Mouse (Mus musculus): Measurements from ENCODE around the gene Tmem86b. TPM values are rescaled to one million over a fixed set of nuclear protein-coding genes. Genes with fewer than 3 reads are reported as not detected.
A peak's percentile ranks its signal among the peaks of the same experiment; 100 is the strongest.

The Tmem86b gene
- polyA plus RNA-seq, 1 experiment from 2014 or later = 25.1 TPM

DNA sequence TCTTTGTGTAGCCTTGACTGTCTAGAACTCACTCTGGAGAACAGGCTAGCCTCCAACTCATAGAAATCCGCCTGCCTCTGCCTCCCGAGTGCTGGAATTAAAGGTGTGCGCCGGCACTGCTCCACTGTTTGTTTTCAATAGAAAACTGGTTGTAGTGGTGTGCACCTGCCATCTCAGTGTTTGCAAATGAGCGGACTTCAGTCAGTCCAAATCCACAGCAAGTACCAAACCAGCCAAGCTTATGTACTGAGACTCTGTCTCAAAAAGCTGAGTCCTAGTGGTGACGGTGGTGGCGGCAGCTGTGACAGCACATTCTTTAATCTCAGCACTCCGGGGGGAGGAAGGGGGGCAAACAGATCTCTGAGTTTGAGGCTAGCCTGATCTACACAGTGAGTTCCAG is 37.3 kb upstream of the Tmem86b start:
- Histone ChIP-seq H3K4me1 (replicated peaks; ENCODE audit: control insufficient read depth, insufficient read depth, low read length) (no peaks in the 10 kb centered on the region), H3K27ac (ENCODE audit: low read depth, low read length) (no peak overlapping the region), H3K4me2 (replicated peaks; ENCODE audit: low read depth) (no peak overlapping the region), H3K27me3 (replicated peaks; ENCODE audit: control insufficient read depth, insufficient read depth, low read length) (no peaks in the 10 kb centered on the region), H3K4me3 (ENCODE audit: low read depth, low read length) (no peak overlapping the region), H3K36me3 (ENCODE audit: control insufficient read depth, insufficient read depth) (peaks cover 23% of the 10 kb centered on the region; the same call in 1 of the 2 replicates), H3K9ac (ENCODE audit: low read depth, low read length) (no peak overlapping the region), H3K9me3 (ENCODE audit: control insufficient read depth) (no peaks in the 10 kb centered on the region)
- WGBS = 94% methylated on average over 8 of the region's 8 CpGs
- no peak for ATAC-seq
- no peak for TF ChIP-seq CTCF (IDR thresholded peaks at IDR 0.05; ENCODE audit: low read depth)

- Histone ChIP-seq H3K4me2 (replicated peaks; ENCODE audit: low read depth) (no peak overlapping the region), H3K4me1 (replicated peaks; ENCODE audit: control insufficient read depth, insufficient read depth, low read length) (no peaks in the 10 kb centered on the region), H3K4me3 (ENCODE audit: low read depth, low read length) (no peak overlapping the region), H3K36me3 (ENCODE audit: control insufficient read depth, insufficient read depth) (peaks cover 27% of the 10 kb centered on the region; the same call in 1 of the 2 replicates), H3K27ac (ENCODE audit: low read depth, low read length) (no peak overlapping the region), H3K9me3 (ENCODE audit: control insufficient read depth) (no peaks in the 10 kb centered on the region), H3K27me3 (replicated peaks; ENCODE audit: control insufficient read depth, insufficient read depth, low read length) (no peaks in the 10 kb centered on the region), H3K9ac (ENCODE audit: low read depth, low read length) (no peak overlapping the region)
- ATAC-seq = no peak
- WGBS = 95% methylated on average over 5 of the region's 5 CpGs
- no peak for TF ChIP-seq CTCF (IDR thresholded peaks at IDR 0.05; ENCODE audit: low read depth)
These were observed 35.6 kb upstream of the Tmem86b start for GRCm38 (mm10) chr7:4666871-4667270.

DNA sequence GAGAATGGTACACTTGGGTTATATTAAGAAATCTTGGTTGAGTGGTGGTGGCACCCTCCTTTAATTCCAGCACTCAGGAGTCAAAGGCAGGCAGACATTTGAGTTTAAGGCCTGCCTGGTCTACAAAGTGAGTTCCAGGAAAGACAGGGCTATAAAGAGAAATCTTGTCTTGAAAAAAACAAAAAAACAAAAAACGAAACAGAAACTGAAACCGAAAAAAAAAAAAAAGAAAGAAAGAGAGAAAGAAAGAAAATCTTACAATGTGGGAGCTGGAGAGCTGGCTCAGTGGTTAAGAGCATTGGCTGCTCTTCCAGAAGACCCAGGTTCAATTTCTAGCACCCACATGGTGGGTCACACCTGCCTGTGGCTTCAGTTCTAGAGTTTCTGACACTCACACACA is 32.5 kb upstream of the Tmem86b start:
- no peak for TF ChIP-seq CTCF (IDR thresholded peaks at IDR 0.05; ENCODE audit: low read depth)
- no peak overlapping the region for H3K9ac ChIP-seq (ENCODE audit: low read depth, low read length)
- H3K4me3 ChIP-seq (ENCODE audit: low read depth, low read length) = no peak overlapping the region
- WGBS = 80% methylated on average over 2 of the region's 2 CpGs
- no peaks in the 10 kb centered on the region for H3K4me1 ChIP-seq (replicated peaks; ENCODE audit: control insufficient read depth, insufficient read depth, low read length)
- ATAC-seq = no peak
- no peak overlapping the region for H3K27ac ChIP-seq (ENCODE audit: low read depth, low read length)
- H3K27me3 ChIP-seq (replicated peaks; ENCODE audit: control insufficient read depth, insufficient read depth, low read length) = no peaks in the 10 kb centered on the region
- no peaks in the 10 kb centered on the region for H3K9me3 ChIP-seq (ENCODE audit: control insufficient read depth)
- H3K36me3 ChIP-seq (ENCODE audit: control insufficient read depth, insufficient read depth) = peaks cover 14% of the 10 kb centered on the region; the same call in 1 of the 2 replicates
- H3K4me2 ChIP-seq (replicated peaks; ENCODE audit: low read depth) = no peak overlapping the region

- H3K27me3 ChIP-seq (replicated peaks; ENCODE audit: control insufficient read depth, insufficient read depth, low read length) = no peaks in the 10 kb centered on the region
- no peak overlapping the region for H3K4me2 ChIP-seq (replicated peaks; ENCODE audit: low read depth)
- H3K4me1 ChIP-seq (replicated peaks; ENCODE audit: control insufficient read depth, insufficient read depth, low read length) = no peaks in the 10 kb centered on the region
- peaks cover 14% of the 10 kb centered on the region; the same call in 1 of the 2 replicates for H3K36me3 ChIP-seq (ENCODE audit: control insufficient read depth, insufficient read depth)
- TF ChIP-seq CTCF (IDR thresholded peaks at IDR 0.05; ENCODE audit: low read depth) = no peak
- H3K27ac ChIP-seq (ENCODE audit: low read depth, low read length) = no peak overlapping the region
- 72% methylated on average over 8 of the region's 8 CpGs for WGBS
- no peaks in the 10 kb centered on the region for H3K9me3 ChIP-seq (ENCODE audit: control insufficient read depth)
- H3K9ac ChIP-seq (ENCODE audit: low read depth, low read length) = no peak overlapping the region
- no peak for ATAC-seq
- no peak overlapping the region for H3K4me3 ChIP-seq (ENCODE audit: low read depth, low read length)
These were observed 32.0 kb upstream of the Tmem86b start for GRCm38 (mm10) chr7:4663179-4663578.

DNA sequence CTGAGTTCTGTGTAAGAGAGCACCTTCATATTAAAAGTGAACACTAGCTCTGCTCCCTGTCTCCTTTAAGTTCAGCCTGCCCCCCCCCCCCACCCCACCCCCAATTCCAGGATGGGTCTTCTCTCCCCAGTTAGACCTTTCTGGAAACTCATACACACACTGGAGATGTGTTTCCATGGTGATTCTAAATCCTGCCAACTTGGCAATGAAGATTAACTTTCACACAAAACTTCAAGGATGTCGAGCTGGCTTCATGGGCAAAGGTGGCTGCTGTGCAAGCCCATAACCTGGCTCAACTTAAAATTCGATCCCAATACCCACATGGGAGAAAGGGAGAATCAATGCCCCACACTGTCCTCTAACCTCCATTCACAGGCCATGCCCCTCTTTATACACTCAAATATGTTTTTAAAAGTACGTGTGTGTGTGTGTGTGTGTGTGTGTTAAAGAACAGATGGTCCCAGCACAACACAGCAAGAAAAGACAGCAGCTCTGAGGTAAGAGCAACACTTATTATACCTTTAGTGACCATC is 28.8 kb upstream of the Tmem86b start:
- 71% methylated on average over 3 of the region's 3 CpGs for WGBS
- Histone ChIP-seq H3K9ac (ENCODE audit: low read depth, low read length) (no peak overlapping the region), H3K9me3 (ENCODE audit: control insufficient read depth) (no peaks in the 10 kb centered on the region), H3K27me3 (replicated peaks; ENCODE audit: control insufficient read depth, insufficient read depth, low read length) (no peaks in the 10 kb centered on the region), H3K36me3 (ENCODE audit: control insufficient read depth, insufficient read depth) (peaks cover 11% of the 10 kb centered on the region; the same call in 1 of the 2 replicates), H3K4me1 (replicated peaks; ENCODE audit: control insufficient read depth, insufficient read depth, low read length) (0 out of 2 replicates have a peak, but pooled peaks cover 3% of the 10 kb centered on the region), H3K4me3 (ENCODE audit: low read depth, low read length) (no peak overlapping the region), H3K4me2 (replicated peaks; ENCODE audit: low read depth) (peak overlapping the region; percentile 86; the same call in 1 of the 2 replicates), H3K27ac (ENCODE audit: low read depth, low read length) (no peak overlapping the region)
- TF ChIP-seq CTCF (IDR thresholded peaks at IDR 0.05; ENCODE audit: low read depth) = no peak
- no peak for ATAC-seq

DNA sequence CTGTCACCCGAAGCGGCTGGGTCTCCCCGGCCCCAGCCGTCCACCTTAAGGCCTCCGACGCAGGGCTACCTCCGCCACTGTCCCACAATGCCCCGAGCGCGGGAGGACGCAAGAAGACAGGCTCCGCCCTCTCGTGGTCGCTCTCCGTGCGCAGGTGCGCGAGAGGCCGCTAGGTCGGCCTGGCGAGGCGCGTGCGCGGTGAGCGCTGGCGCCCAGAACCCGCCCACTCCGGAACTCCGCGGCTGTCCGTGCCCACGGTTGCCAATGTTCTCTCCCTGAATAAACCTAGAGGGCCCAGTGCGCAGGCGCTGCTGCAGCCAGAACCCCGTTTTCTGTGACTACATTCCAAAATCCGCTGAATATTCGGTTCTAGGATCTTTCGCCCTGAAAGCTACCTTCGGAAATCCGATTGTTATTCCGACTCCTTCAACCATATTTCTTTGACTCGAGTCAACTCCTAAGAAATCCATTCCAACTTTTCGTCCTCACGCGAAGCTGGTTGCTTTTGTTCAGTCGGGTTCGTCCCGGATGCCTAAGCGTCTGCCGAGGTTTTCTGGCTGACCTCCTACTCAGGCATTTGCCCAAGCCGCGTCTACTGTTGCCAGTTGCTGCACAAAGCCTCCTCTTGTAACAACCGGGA is 27.8 kb upstream of the Tmem86b start, which contains the start of gene Ppp6r1:
TSS of gene Ppp6r1 (minus strand) at position 108 of the 640 bp plus-strand sequence.
- no peaks in the 10 kb centered on the region for H3K27me3 ChIP-seq (replicated peaks; ENCODE audit: control insufficient read depth, insufficient read depth, low read length)
- H3K27ac ChIP-seq (ENCODE audit: low read depth, low read length) = peak within 1 kb of the TSS; percentile 93
- H3K9me3 ChIP-seq (ENCODE audit: control insufficient read depth) = no peaks in the 10 kb centered on the region
- peak within 1 kb of the TSS; percentile 93 for H3K4me3 ChIP-seq (ENCODE audit: low read depth, low read length)
- peak; percentile 96 for ATAC-seq
- peak within 1 kb of the TSS; percentile 86 for H3K4me2 ChIP-seq (replicated peaks; ENCODE audit: low read depth)
- 0 out of 2 replicates have a peak, but pooled peaks cover 6% of the 10 kb centered on the region for H3K4me1 ChIP-seq (replicated peaks; ENCODE audit: control insufficient read depth, insufficient read depth, low read length)
- peaks cover 6% of the 10 kb centered on the region; the same call in 1 of the 2 replicates for H3K36me3 ChIP-seq (ENCODE audit: control insufficient read depth, insufficient read depth)
- under 1% methylated on average over 54 of the region's 54 CpGs for WGBS
- H3K9ac ChIP-seq (ENCODE audit: low read depth, low read length) = peak within 1 kb of the TSS; percentile 95
- TF ChIP-seq CTCF (IDR thresholded peaks at IDR 0.05; ENCODE audit: low read depth) = peak; percentile 70
